Mouse (Mus musculus) megakaryocyte, embryonic 14.5 days (primary cell): ENCODE results near the gene Parp16.

ENCODE experiments used
- FLI1 ChIP-seq: IDR thresholded peaks from 2 replicates; pipeline ENCODE4 v1.6.1; 2012; ENCODE audit warnings: low read length, inconsistent platforms, mixed read lengths
- GATA1 ChIP-seq: IDR thresholded peaks from 3 replicates; pipeline ENCODE4 v1.6.1; 2012; ENCODE audit warnings: mixed read lengths, low read length, inconsistent platforms, borderline replicate concordance

GRCm38 (mm10) chr9:65264959-65265358 lies 69.8 kb downstream of the Parp16 start, which contains the start of gene Cilp:
- TF ChIP-seq GATA1, result no peak
- TF ChIP-seq FLI1, result no peak
